Mouse (Mus musculus): ENCODE results near the gene Mynn.
A peak's percentile ranks its signal among the peaks of the same experiment; 100 is the strongest.
"Not testable (repeated sequence)": the region's sequence is repeated elsewhere in the genome, so short reads cannot be mapped to it uniquely, and the experiment has no call there.

Gene Mynn

DNA sequence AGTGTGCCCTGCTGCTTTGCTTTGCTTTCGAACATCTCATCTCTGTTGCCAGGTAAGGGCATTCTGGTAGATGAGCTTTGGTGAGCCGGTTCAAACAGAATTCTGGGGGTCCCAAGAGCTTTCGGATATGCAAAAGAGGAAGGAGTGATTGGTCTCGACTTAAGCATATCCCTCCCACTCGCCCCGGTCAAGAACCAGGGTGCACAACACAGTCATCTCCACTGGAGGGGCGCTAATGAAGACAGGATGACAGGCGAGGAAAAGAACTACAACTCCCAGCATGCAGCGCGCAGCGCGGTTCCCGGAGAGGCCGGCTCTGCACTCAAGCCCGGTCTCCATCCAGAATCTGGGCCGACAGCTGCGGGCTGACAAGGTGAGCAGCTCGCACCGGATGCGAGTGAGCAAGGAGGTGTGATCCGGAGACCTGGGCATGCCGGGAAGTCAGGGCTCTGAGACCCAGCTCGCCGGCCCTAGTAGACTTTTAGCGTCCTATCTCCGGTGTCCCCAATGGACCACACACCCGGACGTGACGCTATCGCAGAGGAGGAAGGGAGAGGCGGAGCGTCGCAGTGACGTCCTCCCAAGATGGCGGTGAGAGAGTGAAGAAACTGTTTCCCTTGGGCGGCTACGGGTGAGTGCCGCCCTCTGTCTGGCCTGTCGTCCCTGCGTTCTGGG is at the start of gene Mynn:
Gene Mynn (plus strand): TSS at position 1 of the 675 bp plus-strand sequence.
- peak; percentile 98 for DNase-seq

DNA sequence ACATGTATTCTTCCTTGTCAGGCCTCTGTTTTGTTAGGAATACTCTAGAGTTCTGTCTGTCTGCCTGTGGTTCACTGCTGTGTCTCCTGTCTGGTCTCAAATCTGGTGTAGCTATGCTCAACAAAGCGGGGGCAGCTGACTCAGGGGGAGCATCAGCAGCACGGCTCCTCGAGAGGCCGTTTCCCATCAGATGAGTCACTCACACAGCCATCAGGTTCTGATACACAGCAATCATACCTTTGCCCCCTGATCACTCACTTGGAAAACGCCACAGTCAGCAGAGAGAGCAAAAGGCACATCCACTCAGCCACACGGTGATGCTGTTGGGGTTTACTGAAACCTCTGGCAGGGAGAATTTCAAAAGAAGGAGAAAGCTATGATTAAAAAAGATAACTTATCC is 48.1 kb upstream of the Mynn start:
- peak; percentile 24 for DNase-seq

DNA sequence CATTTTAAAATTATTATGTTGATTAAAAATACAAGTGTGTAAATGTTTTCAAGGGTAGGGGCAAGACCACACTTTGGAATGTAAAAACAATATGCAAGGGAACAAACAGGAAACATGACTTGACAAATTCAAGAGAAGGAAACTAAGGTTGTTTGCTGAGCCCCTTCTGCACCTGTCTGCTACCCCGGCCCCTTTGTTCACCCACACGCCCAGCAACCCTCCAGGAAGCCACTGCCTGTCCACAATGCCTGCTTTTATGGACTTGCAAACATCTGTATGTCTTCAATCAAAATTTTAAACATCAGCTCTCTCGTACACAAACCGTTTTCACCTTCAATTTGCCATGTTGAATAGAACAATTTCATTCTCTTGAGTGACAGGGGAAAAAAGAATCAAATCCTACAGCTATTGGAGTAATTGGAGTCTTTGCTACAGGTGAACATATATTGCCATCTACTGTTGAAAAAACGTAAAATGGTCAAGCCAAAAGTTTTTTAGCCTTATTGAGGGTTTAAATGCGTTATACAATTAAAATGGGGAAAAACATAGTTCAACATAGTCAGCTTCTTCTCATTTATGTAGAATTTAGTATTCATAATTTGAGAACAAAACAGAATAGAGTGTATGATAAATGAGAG is 41.1 kb upstream of the Mynn start:
- DNase-seq, result no peak

DNA sequence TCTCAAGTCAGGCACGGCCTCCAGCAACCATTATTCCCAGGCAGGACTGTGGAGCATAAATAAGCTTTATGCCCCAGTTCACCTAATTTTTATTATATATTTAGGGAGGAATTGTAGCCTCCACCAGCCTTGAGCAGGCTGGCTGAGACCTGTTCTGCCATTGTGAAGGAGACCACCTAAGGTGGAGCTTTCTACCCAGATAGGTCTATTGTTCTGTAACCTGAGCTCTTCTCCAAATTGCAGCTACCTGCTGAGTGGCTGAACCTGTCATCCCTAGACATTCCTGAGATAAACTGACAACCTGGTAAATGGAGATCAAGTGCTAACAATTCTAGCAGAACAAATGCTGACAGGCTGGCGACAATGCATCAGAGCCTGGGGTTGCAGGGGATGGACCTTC is 35.5 kb upstream of the Mynn start:
- DNase-seq, result not testable (repeated sequence)

DNA sequence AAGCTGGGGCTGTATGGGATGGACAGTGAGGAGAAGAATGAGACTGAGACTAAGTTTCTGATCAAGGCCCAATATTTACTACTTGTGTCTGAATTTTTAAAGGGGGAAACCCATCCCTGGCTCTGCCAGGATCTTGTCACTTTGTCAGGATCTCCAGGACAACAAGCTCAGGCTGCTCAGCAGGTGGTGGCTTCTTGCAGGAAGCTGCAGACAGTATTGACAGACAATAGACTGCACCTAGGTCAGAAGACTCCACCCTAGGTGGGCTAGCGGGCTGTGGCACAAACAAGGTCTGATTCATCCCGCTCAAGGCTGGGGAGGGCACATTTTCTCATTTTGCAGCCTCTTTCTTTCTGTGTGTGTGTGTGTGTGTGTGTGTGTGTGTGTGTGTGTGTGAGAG is 28.3 kb upstream of the Mynn start:
- no peak for DNase-seq

DNA sequence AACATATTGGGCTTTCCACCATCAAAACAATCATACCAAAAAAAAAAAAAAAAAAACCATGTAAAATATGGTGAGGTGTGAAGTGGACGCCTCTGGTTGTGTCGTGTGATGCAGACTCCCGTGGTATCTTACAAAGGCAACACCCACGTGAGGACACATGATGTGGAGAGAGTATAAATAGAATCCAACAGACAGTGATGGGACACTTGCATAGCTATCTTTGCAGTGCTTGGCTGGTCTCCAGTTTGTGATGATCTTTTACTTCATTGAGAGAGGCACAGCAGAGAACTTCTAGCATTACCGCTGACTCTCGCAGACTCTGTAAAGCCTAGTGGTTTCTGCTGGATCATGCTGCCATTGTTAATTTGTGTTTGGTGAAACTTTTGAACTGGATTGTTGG is 13.0 kb upstream of the Mynn start:
- no peak for DNase-seq

DNA sequence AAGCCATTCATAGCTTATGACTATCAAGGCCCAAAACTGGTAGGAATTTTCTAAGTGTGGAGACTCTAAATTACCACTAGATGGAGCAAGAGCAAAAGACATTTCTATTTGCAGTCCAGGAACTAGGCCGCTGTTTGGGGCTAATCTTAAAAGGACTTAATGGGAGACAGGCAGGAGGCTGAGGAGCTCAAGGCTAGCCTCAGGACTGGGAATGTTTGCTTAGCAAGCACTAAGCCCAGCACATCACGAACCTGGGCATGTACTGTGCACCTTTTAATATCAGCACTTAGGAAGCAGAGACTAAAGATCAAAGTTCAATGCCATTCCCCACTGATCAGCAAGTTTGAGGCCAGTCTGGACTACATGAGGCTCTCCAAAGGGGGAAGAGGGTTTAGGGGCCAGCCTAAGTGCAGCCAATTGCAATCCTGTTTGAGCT is 9.4 kb upstream of the Mynn start:
- DNase-seq, result peak; percentile 89

DNA sequence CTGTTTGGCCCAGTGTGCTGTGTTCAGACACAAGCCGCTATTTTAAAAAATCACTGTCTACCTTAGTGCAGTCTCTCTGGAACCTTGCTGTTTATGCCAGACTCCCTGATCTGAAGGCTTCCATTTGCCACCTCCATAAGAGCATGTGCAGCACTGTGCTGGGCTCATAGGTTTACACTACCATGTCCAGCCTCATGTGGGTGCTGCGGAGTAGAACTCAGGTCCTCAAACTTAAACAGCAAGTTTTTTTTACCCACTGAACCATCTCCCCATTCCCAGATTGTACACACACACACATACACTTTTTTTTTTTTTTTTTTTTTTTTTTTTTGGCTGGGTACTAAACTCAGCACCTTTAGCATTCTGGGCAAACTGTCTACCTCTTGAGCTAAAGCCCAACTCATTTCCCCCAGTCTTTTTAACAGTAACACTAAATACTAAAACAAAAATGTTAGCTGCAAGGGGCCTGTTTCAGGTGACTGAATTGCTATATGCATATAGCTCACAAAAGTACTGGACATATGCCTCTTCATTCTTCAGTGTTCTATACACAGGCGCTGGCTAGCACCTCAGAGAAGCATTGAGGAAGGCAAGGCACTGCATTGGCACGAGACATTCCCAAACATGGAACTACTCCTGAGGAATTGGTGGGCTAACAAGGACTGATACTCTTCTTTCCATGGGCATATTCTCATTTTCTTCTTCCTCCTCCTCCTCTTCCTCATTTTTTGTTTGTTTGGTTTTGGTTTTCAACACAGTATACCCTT is 8.0 kb upstream of the Mynn start:
- DNase-seq, result no peak

DNA sequence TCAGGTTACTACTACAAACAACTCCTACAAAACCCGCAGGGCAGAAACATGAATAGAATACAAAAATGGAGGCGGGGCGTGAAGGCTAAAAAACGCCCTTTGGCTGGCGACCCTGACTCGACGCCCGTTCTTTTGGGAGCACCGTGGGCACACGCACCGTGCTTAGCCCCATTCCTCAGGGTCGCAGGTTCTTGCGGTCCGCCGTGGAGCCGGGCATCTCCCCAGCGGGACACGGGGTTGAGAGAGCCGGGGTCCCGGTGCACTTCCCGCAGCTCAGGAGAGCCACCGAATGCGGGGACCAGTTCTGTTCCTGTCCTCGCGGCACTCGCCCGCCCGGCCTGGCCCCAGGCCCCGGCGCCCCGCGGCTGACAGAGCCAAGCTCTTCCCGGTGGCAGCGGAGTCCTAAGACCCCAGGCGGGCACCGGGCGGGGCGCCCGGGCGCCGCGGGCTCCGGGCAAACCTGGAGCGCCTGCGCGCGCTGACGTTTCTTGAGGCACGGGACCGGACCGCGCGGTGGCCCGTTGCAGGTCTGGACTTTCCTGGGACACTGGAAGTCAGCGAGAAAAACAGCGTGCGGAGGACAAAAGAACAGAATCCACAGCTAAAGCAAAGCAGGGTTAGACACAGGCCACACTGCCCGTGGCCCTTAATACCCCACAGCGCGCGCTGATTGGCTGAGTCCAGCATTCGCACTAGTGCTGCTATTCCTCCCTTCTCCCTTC is 6.6 kb upstream of the Mynn start:
- DNase-seq, result peak; percentile 54

DNA sequence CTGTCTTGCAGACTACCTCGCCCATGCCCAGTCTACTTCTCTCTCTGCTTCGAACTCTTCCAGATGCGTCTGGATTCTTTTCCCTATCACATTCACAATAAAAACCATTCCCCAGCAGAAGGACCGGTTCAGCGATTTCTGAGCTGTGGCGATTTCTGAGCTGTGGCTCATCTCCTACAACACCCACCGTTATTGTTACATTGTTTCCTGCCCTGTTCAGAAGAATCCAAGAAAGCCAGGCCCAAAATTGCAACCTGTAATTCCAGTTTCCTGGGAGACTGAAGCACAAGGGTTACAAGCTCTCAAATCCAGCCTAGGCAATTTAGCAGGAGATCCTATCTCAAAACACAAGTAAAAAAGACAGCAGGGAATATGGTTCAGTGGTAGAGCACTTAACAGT is 4.6 kb upstream of the Mynn start:
- DNase-seq, result no peak

DNA sequence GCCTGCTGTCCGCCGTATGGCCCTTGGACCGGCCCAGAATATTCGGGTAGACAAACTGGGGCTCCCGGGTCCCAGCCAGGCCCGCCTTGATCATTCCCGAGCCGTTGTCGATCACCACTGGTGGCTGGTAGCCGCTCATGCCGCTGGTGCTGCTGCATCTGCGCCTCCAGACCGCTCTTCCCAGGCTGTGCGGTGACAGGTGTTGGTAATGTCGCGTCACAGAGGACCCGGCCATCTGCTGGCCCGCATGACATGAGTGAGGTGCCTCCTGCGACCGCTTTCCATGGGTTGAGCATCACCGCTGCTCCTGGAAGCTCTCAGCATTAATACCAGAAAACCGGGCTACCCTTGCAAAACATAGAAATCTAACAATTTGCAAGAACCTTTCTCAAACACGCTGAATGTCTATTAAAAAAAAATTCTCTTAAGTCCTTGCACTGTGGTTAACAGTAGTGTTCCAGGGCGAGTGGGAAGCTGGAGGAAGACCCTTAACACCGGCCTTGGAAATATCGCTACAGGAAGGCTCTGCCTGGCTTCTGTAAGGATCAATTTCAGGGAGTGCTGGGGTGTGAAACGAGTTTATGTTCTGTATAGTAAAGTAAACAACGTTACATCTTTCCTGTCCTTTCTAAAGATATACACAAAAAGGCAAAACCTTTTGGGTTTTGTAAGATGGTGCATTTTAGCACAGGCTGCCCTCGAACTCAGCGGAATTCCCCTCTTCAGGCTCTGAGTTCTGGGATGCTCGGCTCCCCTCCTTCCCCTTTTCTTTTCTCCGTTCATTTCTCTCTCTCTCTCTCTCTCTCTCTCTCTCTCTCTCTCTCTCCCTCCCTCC is 1.9 kb upstream of the Mynn start, which contains the start of gene Actrt3:
Gene Actrt3 (minus strand): TSS at position 229 of the 835 bp plus-strand sequence.
- DNase-seq, result no peak

DNA sequence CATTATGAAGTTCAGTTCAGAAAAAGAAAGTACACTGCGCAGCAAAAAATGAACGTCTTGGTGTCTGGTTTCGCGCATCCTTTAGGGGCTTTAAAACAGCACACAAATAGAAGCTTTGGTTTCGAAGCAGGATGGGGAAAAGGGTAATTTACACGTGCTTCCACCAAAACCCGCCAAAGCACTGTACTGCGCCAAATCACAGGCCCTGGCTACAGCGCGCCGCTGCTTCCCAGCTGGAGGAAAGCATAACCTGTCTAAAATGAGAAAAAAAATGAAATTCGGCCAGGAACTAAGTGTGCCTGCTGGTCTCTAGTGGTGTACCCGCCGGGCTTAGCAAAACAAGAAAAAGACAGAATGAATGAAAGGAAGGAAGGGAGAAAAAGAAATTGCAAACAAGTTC is 1.1 kb upstream of the Mynn start:
- peak; percentile 44 for DNase-seq

DNA sequence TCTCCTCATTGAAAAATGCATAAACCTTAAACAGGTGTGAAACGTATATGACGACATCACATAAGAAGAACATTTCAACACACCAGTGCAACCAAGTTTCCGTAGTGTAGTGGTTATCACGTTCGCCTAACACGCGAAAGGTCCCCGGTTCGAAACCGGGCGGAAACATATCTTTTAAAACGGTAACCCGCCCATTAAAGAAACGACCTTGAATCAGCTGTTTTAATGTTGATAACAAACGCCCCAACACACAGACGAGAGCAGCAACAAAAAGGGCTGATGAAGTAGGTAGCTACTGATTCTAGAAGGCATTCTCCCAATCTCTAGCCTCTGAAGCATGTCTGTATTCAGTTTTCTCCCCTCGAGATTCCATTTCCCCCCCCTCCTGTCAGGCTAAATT is 690 bp upstream of the Mynn start:
- peak; percentile 87 for DNase-seq

DNA sequence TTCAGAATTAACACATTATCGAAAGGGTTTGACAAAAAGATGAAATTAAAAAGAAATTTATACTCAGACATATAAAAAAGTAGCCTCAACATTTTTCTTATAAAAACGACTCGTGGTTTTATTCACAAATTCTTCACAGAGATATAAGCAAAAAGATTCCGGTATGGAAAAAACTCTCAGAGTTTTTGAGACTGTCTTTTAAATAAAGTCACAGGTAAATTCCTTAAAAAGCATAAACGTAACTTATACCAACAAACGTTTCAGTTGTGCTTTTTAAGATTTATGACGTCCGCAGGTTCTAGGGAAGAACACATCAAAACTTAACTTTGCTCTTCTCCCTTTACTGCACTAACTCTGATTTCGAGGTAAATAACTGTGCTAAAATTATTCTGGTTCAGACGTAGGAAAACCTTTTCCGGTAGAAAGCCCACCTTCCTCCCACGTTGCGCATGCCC is 228 bp upstream of the Mynn start:
- no peak for DNase-seq

DNA sequence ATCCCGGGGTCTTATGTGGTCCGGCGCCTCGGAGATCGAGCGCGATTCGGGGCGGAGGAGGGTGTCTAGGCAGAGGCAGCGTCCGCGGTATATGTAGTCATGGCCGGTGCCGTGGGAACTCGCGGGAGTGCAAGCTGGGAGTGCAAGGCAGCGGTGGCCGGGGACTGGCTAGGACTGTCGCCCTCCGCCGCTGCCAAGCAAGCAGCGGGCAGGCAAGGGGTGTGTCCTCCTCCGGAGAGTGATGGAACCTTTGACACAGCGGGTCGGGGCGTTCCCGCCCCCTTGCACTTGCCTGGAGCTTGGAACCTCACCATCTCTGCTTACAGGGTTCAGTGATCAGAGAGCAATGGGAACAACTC is 854 bp downstream of the Mynn start:
- peak; percentile 88 for DNase-seq

DNA sequence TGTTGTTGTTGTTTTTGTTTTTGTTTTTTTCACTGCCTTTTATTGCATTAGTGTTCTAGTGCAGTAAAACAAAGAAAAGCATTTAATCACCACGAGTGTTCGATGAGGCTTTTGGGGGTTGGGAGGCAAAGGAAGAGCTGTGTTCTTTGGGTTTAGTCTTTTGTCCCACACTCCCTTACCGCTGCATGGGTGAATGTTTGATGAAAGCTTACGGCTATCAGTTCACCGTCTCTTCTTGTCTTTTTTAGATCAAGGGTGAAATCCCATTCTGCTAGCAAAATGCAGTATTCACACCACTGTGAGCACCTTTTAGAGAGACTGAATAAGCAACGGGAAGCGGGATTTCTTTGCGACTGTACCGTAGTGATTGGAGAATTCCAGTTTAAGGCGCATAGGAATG is 1.4 kb downstream of the Mynn start:
- DNase-seq, result no peak

DNA sequence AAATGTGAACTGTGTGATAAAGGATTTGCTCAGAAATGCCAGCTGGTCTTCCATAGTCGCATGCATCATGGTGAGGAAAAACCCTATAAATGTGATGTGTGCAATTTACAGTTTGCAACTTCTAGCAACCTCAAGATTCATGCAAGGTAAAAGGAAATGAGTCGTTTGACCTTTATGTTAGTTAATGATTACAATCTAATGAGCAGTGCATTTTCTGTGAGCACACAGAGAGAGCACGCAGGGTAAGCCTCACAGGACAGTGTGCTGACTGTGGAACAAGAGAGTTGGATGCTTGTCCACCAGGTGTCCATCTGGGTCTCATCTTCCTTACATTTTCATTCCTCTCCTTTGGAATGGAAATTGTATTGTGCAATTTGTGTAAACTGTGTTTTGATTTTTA is 7.1 kb downstream of the Mynn start:
- no peak for DNase-seq

DNA sequence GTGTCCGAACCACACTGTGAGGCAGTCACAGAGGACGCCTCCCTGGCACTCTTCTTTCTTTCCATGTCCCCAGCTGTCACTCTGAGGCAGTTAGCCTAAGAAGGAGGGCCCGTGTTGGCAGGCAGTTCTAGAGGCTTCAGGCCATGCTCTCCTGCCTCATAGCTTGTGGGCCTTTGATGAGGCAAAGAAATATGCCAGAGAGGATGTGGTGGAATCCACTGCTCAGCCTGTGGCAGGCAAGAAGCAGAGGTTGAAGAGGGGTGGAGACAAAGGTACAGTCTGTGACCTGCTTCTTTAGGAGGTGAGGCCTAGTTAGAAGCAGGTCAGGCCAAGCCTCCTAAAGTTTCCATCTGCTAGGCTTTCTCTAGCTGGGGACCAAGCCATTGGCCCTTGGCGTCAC is 9.1 kb downstream of the Mynn start:
- no peak for DNase-seq

DNA sequence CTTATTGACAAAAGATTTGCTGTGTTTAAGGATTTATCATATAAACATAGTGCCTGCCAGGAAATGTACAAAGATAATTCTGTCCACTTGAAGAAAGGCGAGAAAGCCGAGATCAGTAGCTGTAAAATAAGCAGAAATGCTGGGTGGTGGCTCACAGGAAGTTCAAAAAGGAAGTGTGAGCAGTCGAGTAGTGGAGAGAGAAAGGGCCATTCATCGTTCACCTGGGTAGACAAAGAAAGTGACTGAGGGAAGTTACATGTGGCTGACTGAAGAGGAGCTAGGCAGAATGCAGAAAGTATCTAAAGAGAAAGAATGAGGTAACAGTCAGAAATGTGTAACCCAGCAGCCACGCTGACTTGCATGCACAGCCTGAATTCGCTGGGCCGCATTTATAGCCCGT is 18.3 kb downstream of the Mynn start:
- no peak for DNase-seq

DNA sequence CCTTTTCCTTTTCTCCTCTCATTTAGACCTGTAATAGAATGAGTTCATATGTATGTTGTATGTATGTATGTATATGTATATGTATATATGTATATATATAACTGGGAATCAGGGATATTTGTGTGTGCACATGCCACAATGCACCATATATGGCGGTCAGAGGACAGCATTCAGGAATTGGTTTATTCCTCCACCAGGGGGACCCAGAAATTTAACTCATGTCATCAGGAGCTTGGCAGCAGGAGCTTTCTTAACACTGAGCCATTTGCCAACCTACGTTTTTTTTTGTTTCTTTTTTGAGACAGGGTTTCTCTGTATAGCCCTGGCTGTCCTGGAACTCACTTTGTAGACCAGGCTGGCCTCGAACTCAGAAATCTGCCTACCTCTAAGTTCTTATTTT is 31.8 kb downstream of the Mynn start:
- DNase-seq, result no peak

DNA sequence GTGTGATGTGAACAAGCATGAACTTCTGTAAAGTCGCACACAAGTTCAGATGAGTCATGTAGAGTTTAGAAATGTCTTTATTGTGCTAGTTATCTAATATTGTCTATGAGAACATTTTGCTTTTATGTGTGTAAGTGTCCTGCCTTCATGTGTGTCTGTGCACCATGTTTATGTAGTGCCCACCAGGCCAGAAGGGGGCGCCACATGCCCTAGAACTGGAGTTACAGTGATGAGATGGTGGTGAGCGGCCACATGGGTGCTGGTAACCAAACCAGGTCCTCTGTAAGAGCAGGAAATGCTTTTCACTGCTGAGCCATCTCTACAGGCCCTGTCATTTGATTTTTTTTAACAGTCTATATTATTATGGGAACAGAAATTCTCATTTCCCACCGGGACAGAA is 33.8 kb downstream of the Mynn start:
- no peak for DNase-seq

DNA sequence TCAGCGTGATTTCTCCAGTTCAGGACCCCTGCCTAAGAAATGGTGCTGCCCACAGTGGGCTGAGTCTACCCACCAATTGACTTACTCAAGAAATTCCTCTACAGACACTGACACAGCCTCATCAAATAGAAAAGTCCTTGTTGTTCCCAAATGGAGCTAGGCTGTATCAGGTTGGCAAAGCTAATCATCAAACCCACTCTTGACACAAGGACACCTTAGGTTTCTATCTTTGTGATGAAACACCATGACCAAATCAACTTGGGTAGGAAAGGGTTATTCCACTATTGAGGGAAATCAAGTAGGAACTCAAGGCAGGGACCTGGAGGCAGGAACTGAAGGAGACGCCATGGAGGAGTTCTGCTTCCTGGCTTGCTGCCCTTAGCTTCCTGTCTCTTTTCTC is 42.3 kb downstream of the Mynn start, which contains the start of gene Lrriq4:
Gene Lrriq4 (plus strand): TSS at position 301 of the 400 bp plus-strand sequence.
- DNase-seq, result no peak

Data from kidney, adult 11 months (tissue).